Mouse (Mus musculus): ENCODE measurements around the gene Zc2hc1b.

The Zc2hc1b gene

GRCm38 (mm10) chr10:13171461-13171860 lies 6.4 kb downstream of the Zc2hc1b start:
- no peak for DNase-seq

- no peak for DNase-seq
Measured at GRCm38 (mm10) chr10:13170739-13171448, 6.9 kb downstream of the Zc2hc1b start.

GRCm38 (mm10) chr10:13168461-13168860 lies 9.4 kb downstream of the Zc2hc1b start:
- no peak for DNase-seq

- DNase-seq = no peak
Measured at GRCm38 (mm10) chr10:13162031-13162430, 15.8 kb downstream of the Zc2hc1b start.

GRCm38 (mm10) chr10:13160913-13161312 lies 16.9 kb downstream of the Zc2hc1b start:
- DNase-seq = no peak

GRCm38 (mm10) chr10:13155377-13155776 lies 22.4 kb downstream of the Zc2hc1b start:
- no peak for DNase-seq

- no peak for DNase-seq
Measured at GRCm38 (mm10) chr10:13152811-13153364, 24.9 kb downstream of the Zc2hc1b start.

GRCm38 (mm10) chr10:13151353-13151752 lies 26.5 kb downstream of the Zc2hc1b start:
- DNase-seq = no peak

- DNase-seq = no peak
Measured at GRCm38 (mm10) chr10:13150435-13150834, 27.4 kb downstream of the Zc2hc1b start.

- no peak for DNase-seq
Measured at GRCm38 (mm10) chr10:13140434-13140833, 37.4 kb downstream of the Zc2hc1b start.

GRCm38 (mm10) chr10:13137906-13138305 lies 39.9 kb downstream of the Zc2hc1b start:
- DNase-seq = no peak

GRCm38 (mm10) chr10:13135751-13136150 lies 42.1 kb downstream of the Zc2hc1b start:
- DNase-seq = no peak

- no peak for DNase-seq
Measured at GRCm38 (mm10) chr10:13135276-13135675, 42.5 kb downstream of the Zc2hc1b start.

GRCm38 (mm10) chr10:13133850-13134249 lies 44.0 kb downstream of the Zc2hc1b start:
- DNase-seq = no peak

- no peak for DNase-seq
Measured at GRCm38 (mm10) chr10:13127946-13128345, 49.9 kb downstream of the Zc2hc1b start.

GRCm38 (mm10) chr10:13127335-13127734 lies 50.5 kb downstream of the Zc2hc1b start:
- DNase-seq = peak; percentile 47

GRCm38 (mm10) chr10:13125811-13126210 lies 52.0 kb downstream of the Zc2hc1b start:
- no peak for DNase-seq

- DNase-seq = no peak
Measured at GRCm38 (mm10) chr10:13119300-13119699, 58.5 kb downstream of the Zc2hc1b start.

- DNase-seq = peak; percentile 64
Measured at GRCm38 (mm10) chr10:13118770-13119102, 59.1 kb downstream of the Zc2hc1b start.

- DNase-seq = no peak
Measured at GRCm38 (mm10) chr10:13118024-13118769, 59.6 kb downstream of the Zc2hc1b start.

- DNase-seq = peak; percentile 93
Measured at GRCm38 (mm10) chr10:13116706-13117665, 60.8 kb downstream of the Zc2hc1b start.

GRCm38 (mm10) chr10:13115030-13115429 lies 62.8 kb downstream of the Zc2hc1b start:
- peak; percentile 48 for DNase-seq

GRCm38 (mm10) chr10:13113641-13114040 lies 64.2 kb downstream of the Zc2hc1b start:
- DNase-seq = no peak
